Mouse (Mus musculus) G1E (cell line): Measurements from ENCODE around the gene Xntrpc.

Source experiments
- CTCF ChIP-seq: IDR thresholded peaks from 2 replicates; pipeline ENCODE4 v1.5.1; 2012; ENCODE audit warnings: low read depth, low read length, inconsistent platforms, mixed read lengths
- GATA1 ChIP-seq: IDR thresholded peaks from 2 replicates; pipeline ENCODE4 v1.6.1; 2012; ENCODE audit warnings: borderline replicate concordance, low read length, inconsistent platforms, mixed read lengths
- GATA2 ChIP-seq: IDR thresholded peaks from 2 replicates; pipeline ENCODE4 v1.6.1; 2012; ENCODE audit warnings: low read depth, low read length, inconsistent platforms, borderline replicate concordance
- TAL1 ChIP-seq: conservative IDR thresholded peaks from 2 replicates; pipeline ENCODE4 v1.6.1; 2012; ENCODE audit warnings: low read depth, low read length, inconsistent platforms, mixed read lengths

- TF ChIP-seq CTCF (no peak), GATA1 (no peak), TAL1 (no peak), GATA2 (no peak)
These were observed 30.0 kb upstream of the Xntrpc start for GRCm38 (mm10) chr7:102035534-102035933.
